Mouse (Mus musculus) B cell, adult 2 months (primary cell): ENCODE results near the gene Hdac1.
"Not testable (repeated sequence)": the region's sequence is repeated elsewhere in the genome, so short reads cannot be mapped to it uniquely, and the experiment has no call there.

Source experiments
- DNase-seq, 2 experiments: peaks; one replicate each; pipeline ENCODE4 v3.0.0; 2022

Hdac1 gene

GRCm38 (mm10) chr4:129557256-129557808, 14.8 kb upstream of the Hdac1 start:
- no peak for DNase-seq

- DNase-seq: peak; percentile 91 to 92
These were observed 14.2 kb upstream of the Hdac1 start for GRCm38 (mm10) chr4:129556532-129557223.

DNA sequence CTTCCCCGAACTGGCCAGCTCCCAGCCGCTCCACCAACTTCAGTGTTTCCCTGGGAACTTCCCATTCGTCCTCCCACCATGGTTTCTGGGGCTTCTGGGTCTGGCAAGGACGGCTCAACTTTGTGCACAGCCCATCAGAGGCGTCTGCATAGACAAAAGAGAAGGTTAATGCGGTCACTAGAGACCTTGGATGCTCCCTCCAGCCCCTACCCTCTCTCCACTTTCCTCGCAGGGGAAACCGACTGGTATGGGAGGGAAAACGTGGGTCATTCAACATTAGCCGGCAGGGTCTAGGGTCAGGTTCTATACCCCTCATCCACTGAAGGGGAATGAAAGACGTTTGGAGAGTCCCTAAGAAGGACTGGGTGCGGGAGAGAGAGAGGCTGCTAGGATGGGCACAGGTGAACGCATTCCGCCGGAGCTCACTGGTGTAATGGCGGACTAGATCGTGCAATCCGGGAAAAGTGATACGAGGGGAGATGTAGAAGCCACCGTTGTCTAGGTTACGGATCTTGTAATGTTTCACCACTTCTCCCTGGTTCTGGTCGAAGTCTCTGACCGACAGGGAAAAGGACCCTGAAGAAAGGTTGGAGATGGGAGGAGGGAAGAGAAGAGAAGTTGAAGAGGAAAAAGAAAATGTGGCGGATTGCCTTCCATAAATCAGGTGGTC, 13.5 kb upstream of the Hdac1 start:
- DNase-seq: no peak

DNA sequence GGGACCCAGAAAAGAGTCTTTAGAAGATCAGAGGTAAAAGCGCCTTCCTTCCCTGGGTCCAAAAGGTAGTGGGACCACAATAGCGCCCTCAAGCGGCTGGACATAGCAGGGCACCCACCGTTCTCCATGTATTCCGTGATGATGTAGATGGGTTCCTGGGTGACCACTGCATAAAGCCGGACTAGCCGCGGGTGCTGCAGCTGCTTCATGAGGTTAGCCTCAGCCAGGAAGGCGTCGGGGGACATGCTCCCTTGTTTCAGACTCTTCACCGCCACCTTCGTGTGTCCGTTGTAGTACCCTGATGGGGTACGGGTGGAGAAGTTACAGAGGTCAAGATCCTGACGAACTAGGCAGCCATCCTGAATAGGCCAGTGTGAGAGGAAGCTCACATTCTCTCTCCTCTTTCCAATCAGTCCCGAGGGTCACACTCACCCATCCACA, 12.9 kb upstream of the Hdac1 start:
- DNase-seq: peak; percentile 78

DNA sequence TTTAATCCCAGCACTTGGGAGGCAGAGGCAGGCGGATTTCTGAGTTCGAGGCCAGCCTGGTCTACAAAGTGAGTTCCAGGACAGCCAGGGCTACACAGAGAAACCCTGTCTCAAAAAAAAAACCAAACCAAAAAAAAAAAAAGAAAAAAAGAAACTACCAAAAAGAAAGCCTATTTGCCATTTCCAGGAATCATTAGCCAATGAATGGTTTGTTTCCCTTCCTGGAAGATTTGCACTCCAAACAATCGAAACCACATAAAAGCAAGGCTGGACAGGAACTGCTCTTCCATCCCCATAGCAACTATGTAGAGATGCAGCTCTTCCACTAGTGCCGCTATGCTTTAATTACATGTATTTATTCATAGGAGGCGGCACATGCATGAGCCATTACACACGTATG, 12.0 kb upstream of the Hdac1 start:
- DNase-seq: not testable (repeated sequence)

DNA sequence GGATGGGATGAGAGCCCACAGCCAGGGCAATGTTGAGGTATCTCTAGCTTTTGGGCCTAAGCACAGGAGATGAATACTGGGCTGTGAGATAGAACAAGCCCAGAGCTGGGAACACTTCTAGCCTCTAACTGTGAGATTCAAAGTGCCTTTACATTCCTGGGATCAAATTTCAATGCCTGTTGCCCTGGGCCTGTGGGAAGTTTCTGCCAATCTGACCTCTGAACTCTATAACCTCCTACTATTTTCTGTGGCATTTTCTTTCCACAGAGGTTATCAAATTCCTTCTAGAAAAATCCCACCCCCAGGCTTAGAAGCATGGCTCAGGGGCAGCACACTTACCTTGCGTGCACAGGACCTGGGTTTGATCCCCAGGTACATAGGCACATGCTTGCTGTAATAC, 7.8 kb upstream of the Hdac1 start:
- no peak for DNase-seq

DNA sequence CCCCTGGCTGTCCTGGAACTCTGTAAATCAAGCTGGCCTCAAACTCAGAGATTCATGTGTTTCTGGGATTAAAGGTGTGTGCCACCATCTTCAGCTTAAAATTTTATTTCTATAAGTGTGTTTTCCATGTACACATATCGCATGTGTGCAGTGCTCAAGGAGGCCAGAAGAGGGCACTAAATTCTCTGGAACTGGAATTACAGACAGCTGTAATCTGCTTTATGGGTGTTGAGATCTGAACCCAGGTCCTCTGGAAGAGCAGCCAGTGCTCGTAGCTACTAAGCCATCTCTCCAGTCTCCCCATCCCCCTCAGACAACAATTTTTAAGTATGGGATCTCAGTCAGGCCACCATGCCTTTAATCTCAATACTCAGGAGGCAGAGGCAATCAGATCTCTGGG, 6.8 kb upstream of the Hdac1 start:
- DNase-seq: peak; percentile 71 to 76

DNA sequence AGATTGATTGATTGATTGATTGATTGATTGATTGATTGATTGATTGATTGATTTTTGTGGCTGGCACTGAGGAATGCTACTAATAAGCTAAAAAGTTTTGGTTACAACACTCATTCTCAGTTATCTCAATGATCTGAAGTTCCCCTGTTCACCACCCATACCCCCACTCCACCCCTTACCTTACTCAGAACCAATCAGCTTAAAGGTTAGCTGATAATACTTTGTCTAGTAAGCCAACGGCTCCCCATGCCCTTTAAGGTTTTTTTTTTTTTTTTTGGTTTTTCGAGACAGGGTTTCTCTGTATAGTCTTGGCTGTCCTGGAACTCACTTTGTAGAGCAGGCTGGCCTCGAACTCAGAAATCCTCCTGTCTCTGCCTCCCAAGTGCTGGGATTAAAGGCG, 5.1 kb upstream of the Hdac1 start:
- DNase-seq: not testable (repeated sequence)

DNA sequence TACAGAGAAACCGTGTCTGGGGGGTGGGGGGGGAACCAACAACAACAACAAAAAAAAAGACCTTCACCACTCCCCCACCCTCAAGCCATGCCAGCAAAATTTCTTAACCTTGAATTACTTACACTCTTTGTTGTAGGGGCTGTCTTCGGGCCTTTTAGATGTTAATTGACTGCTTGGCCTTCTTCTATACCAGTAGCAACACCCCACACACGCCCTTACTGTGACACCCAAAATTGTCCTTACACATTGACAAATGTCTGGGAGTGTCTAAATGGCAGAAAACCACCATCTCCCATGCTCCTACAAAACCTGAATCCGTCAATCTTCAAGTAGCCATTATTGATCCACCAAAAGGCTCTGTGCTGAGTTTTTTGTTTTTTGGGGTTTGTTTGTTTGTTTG, 1.6 kb upstream of the Hdac1 start:
- DNase-seq: no peak

- peak; percentile 39 to 41 for DNase-seq
These were observed 483 bp downstream of the Hdac1 start for GRCm38 (mm10) chr4:129541868-129542591.

DNA sequence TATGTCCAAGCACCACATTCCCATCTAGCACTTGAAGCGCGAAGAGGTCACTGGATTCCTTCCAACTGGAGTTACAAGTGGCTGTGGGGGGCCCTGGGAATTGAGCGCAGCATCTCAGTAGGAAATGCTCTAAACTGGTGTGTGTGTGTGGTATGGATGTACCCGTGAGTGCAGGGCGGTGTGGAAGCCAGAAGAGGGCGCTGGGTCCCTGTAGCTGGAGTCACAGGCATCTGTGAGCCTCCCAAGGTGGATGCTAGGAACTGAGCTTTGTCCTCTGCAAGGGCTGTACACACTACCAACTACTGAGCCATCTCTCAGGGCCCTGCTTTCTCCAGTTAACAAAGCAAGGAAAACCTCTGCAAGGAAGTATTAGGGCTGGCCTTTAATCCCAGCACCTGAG, 2.5 kb downstream of the Hdac1 start:
- peak; percentile 65 to 73 for DNase-seq

DNA sequence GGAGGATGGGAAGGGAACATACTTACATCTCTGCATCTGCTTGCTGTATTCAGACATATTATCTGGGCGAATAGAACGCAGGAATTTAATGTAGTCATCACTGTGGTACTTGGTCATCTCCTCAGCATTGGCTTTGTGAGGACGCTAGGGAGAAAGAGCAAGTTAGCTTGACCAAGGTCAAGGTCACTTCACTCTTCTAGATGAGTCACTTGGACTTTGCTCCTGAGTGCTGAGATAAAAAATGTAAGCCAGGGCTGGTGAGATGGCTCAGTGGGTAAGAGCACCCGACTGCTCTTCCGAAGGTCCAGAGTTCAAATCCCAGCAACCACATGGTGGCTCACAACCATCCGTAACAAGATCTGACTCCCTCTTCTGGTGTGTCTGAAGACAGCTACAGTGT, 13.6 kb downstream of the Hdac1 start:
- DNase-seq: not testable (repeated sequence)

GRCm38 (mm10) chr4:129525889-129526288, 16.6 kb downstream of the Hdac1 start:
- DNase-seq: no peak

GRCm38 (mm10) chr4:129525338-129525737, 17.2 kb downstream of the Hdac1 start:
- DNase-seq: peak; percentile 58 to 59

DNA sequence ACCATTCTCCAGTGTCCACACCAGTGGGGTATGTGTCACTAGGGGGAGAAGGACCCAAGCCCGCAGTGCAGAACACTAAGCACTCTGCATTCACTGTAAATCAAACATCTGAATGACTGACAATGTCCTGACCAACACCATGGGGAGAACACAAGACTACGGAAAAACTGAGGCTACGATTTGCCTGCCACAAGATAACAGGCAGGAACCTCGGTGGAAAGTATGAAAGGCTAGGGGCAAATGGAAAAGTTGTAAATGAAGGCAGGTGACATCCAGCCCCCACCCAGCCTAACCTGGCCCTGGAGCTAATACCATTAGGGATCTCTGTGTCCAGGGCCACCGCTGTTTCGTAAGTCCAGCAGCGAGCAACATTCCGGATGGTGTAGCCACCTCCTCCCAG, 24.0 kb downstream of the Hdac1 start:
- no peak for DNase-seq

GRCm38 (mm10) chr4:129516925-129517324, 25.6 kb downstream of the Hdac1 start:
- no peak for DNase-seq

DNA sequence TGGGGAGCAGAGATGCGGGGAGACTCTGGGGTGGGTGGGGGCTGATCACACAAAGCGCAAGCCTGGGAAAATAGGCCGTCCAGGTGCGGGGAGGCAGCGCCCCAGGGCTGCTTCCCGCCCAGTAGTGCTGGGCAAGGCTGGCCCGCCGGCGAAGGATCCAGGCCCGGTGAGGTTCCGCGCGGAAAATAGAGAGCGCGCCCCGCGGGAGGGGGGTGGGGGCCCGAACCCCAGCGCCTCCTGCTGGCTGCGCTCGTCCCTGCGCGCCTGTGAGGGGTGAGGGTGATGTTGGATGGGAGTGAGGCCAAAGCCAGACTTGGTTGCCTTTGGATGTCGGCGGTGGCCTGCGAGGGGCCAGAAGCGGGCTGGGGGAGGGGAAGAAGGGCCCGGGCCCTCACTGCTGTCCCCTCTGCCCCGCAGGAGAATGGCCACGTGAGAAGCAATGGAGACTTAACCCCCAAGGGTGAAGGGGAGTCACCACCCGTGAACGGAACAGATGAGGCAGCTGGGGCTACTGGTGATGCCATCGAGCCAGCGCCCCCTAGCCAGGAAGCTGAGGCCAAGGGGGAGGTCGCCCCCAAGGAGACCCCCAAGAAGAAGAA, 28.1 kb downstream of the Hdac1 start:
- DNase-seq: peak; percentile 79 to 83

- DNase-seq: no peak
These were observed 28.6 kb downstream of the Hdac1 start for GRCm38 (mm10) chr4:129513891-129514290.

GRCm38 (mm10) chr4:129513086-129513767, 29.3 kb downstream of the Hdac1 start, which contains the start of gene Marcksl1:
TSS of gene Marcksl1 (plus strand) at chr4:129513581.
- peak; percentile 96 for DNase-seq

GRCm38 (mm10) chr4:129511413-129512096, 31.0 kb downstream of the Hdac1 start:
- DNase-seq: no peak

DNA sequence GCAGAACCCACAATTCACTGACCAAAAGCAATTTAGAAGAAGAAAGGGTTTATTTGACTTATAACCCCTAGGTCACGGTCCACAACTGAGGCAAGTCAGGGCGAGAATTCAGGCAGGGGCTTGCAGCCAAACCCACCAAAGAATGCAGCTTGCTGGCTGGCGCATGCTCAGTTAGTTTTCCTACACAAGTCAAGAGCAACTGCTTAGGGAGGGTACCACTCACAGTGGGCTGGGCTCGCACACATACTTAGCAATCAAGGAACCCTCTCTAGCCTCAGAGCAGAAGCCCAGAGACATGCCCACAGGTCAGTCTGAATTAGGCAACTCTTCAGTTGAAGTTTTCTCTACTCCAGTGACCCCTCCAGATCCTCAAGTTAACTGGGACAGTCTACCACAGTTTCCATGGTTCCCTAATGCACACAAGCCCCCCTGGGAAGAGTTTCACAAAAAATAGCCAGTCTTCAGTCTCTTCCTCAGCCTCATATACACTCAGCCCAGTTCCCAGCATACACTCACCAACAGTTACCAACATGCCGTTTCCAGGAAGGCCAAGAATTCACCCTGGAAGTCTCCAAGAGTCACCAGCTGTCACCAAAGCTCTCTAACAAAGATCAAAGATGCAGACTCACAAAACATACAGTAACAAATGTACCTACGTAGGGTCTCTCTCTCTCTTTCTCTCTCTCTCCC, 31.6 kb downstream of the Hdac1 start:
- no peak for DNase-seq
